Mouse (Mus musculus): ENCODE data around the gene Nt5e. TPM values are rescaled to one million over a fixed set of nuclear protein-coding genes. Genes with fewer than 3 reads are reported as not detected.

Gene Nt5e
- polyA plus RNA-seq, 1 experiment from 2014 or later = 1.9 TPM

Other genes with a start within 250 kb of the Nt5e start
- 17.9 and 18.4 TPM in 2 replicates for gene Snx14, start 111.8 kb downstream of the Nt5e start, polyA plus RNA-seq (2016; fragmentation: Nextera tagmentation; extraction: Ambion mirVana)
- gene Gm20537, start 129.4 kb downstream of the Nt5e start, polyA plus RNA-seq (2016; fragmentation: Nextera tagmentation; extraction: Ambion mirVana) = 1.2 and 1.7 TPM in 2 replicates
- gene Syncrip, start 155.4 kb downstream of the Nt5e start, polyA plus RNA-seq (2016; fragmentation: Nextera tagmentation; extraction: Ambion mirVana) = 133 TPM in 2 replicates
- 7.0 and 8.5 TPM in 2 replicates for gene Zfp949, start 220.8 kb downstream of the Nt5e start, polyA plus RNA-seq (2016; fragmentation: Nextera tagmentation; extraction: Ambion mirVana)